Mouse (Mus musculus) CH12.LX (cell line): ENCODE measurements around the gene Kif15.

ENCODE experiments used
- CTCF ChIP-seq, 2 experiments: IDR thresholded peaks in 1 of 2; conservative IDR thresholded peaks in 1 of 2; 2 replicates each; pipeline ENCODE4 v1.5.1; 2011 to 2012; ENCODE audit warnings: low read depth in 2 of 2, low read length in 2 of 2, improper control_type of control experiment in 1 of 2, inconsistent platforms in 1 of 2, mild to moderate bottlenecking in 1 of 2, moderate library complexity in 1 of 2
- MAFK ChIP-seq: IDR thresholded peaks from 2 replicates; pipeline ENCODE4 v1.6.1; 2011; ENCODE audit warnings: low read length, improper control_type of control experiment; ENCODE audit not compliant: insufficient replicate concordance
- MAX ChIP-seq: IDR thresholded peaks from 2 replicates; pipeline ENCODE4 v1.6.1; 2011; ENCODE audit warnings: low read length, improper control_type of control experiment
- MEF2A ChIP-seq: IDR thresholded peaks from 2 replicates; pipeline ENCODE4 v1.6.1; 2014; ENCODE audit warnings: low read depth, mild to moderate bottlenecking, inconsistent platforms, low read length, improper control_type of control experiment, borderline replicate concordance
- POLR2A ChIP-seq: IDR thresholded peaks from 2 replicates; pipeline ENCODE4 v1.6.1; 2011; ENCODE audit warnings: low read depth, mild to moderate bottlenecking, improper control_type of control experiment, low read length
- TBP ChIP-seq: conservative IDR thresholded peaks from 2 replicates; pipeline ENCODE4 v1.6.1; 2011; ENCODE audit warnings: low read depth, low read length, improper control_type of control experiment
- ZC3H11A ChIP-seq: IDR thresholded peaks from 2 replicates; pipeline ENCODE4 v1.6.1; 2012; ENCODE audit warnings: low read depth, mild to moderate bottlenecking, inconsistent platforms, low read length, improper control_type of control experiment

- peak; percentile 86 for TF ChIP-seq POLR2A
- peak; percentile 42 for TF ChIP-seq MEF2A
- no peak for TF ChIP-seq MAFK
- peak; percentile 75 for TF ChIP-seq TBP
- TF ChIP-seq MAX: peak; percentile 35
- TF ChIP-seq ZC3H11A: no peak
- no peak for TF ChIP-seq CTCF (conservative IDR thresholded peaks at IDR 0.05 in 1 of 2, IDR thresholded peaks at IDR 0.05 in 1 of 2; ENCODE audit: low read depth in 2 of 2, low read length in 2 of 2)
These were observed at the start of gene Kif15, which contains the start of gene 1110059G10Rik for GRCm38 (mm10) chr9:122950643-122951475.
